Mouse (Mus musculus) CH12.LX (cell line): ENCODE results near the gene Lmna. TPM values are rescaled to one million over a fixed set of nuclear protein-coding genes. Genes with fewer than 3 reads are reported as not detected.

Experiments
- DNase-seq: peaks from one replicate; pipeline ENCODE4 v3.0.0-alpha.2; 2013; ENCODE audit errors: extremely low read depth
- H3K27ac ChIP-seq: 2 replicates; pipeline ENCODE4 v1.5.1; 2012; ENCODE audit warnings: low read depth, mild to moderate bottlenecking, control low read depth, moderate library complexity; ENCODE audit not compliant: insufficient read depth
- H3K27me3 ChIP-seq: replicated peaks from 2 replicates; pipeline ENCODE3; 2012; ENCODE audit warnings: inconsistent platforms
- H3K36me3 ChIP-seq, 2 experiments: replicated peaks in 1 of 2; 2 replicates each; pipeline versions ENCODE3 to v1.6.1; 2012; ENCODE audit warnings: inconsistent platforms in 1 of 2, low read length in 1 of 2, mild to moderate bottlenecking in 1 of 2, mixed read lengths in 1 of 2, moderate library complexity in 1 of 2; ENCODE audit not compliant: control insufficient read depth in 1 of 2, insufficient read depth in 1 of 2
- H3K4me1 ChIP-seq, 2 experiments: 2 replicates each; pipeline ENCODE4 v1.6.1; 2012; ENCODE audit warnings: inconsistent platforms in 1 of 2, moderate library complexity in 1 of 2; ENCODE audit not compliant: insufficient read depth in 2 of 2, control insufficient read depth in 1 of 2
- H3K4me2 ChIP-seq: 2 replicates; pipeline ENCODE4 v1.6.1; 2012; ENCODE audit warnings: low read depth, mild to moderate bottlenecking, control low read depth; ENCODE audit not compliant: poor library complexity, insufficient read depth, severe bottlenecking
- H3K4me3 ChIP-seq, 3 experiments: fragments of 150-350 bp in 1 of 3; sonication (generic) in 1 of 3; replicated peaks in 1 of 3; 2 replicates each; pipeline versions ENCODE3 to v1.5.1; 2011 to 2012; ENCODE audit warnings: low read depth in 2 of 3, low read length in 2 of 3, mild to moderate bottlenecking in 2 of 3, moderate library complexity in 2 of 3, control low read depth in 1 of 3, improper control_type of control experiment in 1 of 3, inconsistent platforms in 1 of 3, mixed read lengths in 1 of 3; ENCODE audit not compliant: poor library complexity in 1 of 3
- H3K79me2 ChIP-seq: replicated peaks from 2 replicates; pipeline ENCODE4 v1.6.1; 2012; ENCODE audit warnings: mild to moderate bottlenecking, moderate library complexity; ENCODE audit not compliant: control insufficient read depth, poor library complexity, insufficient read depth, severe bottlenecking; ENCODE audit errors: extremely low read depth
- H3K9ac ChIP-seq: 2 replicates; pipeline ENCODE4 v1.6.1; 2012; ENCODE audit warnings: low read depth, mild to moderate bottlenecking, control low read depth, moderate library complexity; ENCODE audit not compliant: insufficient read depth
- H3K9me3 ChIP-seq: replicated peaks from 2 replicates; pipeline ENCODE3; 2012; ENCODE audit warnings: low read length, inconsistent platforms, mixed read lengths
- CHD2 ChIP-seq: IDR thresholded peaks from 2 replicates; pipeline ENCODE4 v1.6.1; 2011; ENCODE audit warnings: low read length, improper control_type of control experiment
- CTCF ChIP-seq, 2 experiments: IDR thresholded peaks in 1 of 2; conservative IDR thresholded peaks in 1 of 2; 2 replicates each; pipeline ENCODE4 v1.5.1; 2011 to 2012; ENCODE audit warnings: low read depth in 2 of 2, low read length in 2 of 2, improper control_type of control experiment in 1 of 2, inconsistent platforms in 1 of 2, mild to moderate bottlenecking in 1 of 2, moderate library complexity in 1 of 2
- E2F4 ChIP-seq: IDR thresholded peaks from 2 replicates; pipeline ENCODE4 v1.6.1; 2011; ENCODE audit warnings: low read depth, low read length, improper control_type of control experiment; ENCODE audit not compliant: insufficient replicate concordance
- ETS1 ChIP-seq: conservative IDR thresholded peaks from 2 replicates; pipeline ENCODE4 v1.6.1; 2012; ENCODE audit warnings: low read depth, mild to moderate bottlenecking, inconsistent platforms, low read length, improper control_type of control experiment, moderate library complexity
- IRF4 ChIP-seq: IDR thresholded peaks from 2 replicates; pipeline ENCODE4 v1.6.1; 2014; ENCODE audit warnings: low read depth, mild to moderate bottlenecking, inconsistent platforms, low read length, improper control_type of control experiment
- JUN ChIP-seq: IDR thresholded peaks from 2 replicates; pipeline ENCODE4 v1.6.1; 2011; ENCODE audit warnings: low read depth, mild to moderate bottlenecking, low read length, improper control_type of control experiment, moderate library complexity; ENCODE audit not compliant: insufficient read depth
- MYC ChIP-seq: IDR thresholded peaks from 2 replicates; pipeline ENCODE4 v1.6.1; 2011; ENCODE audit warnings: low read depth, mild to moderate bottlenecking, improper control_type of control experiment, low read length
- NELFE ChIP-seq: IDR thresholded peaks from 2 replicates; pipeline ENCODE4 v1.6.1; 2011; ENCODE audit warnings: low read depth, low read length, improper control_type of control experiment
- NRF1 ChIP-seq: IDR thresholded peaks from 2 replicates; pipeline ENCODE4 v1.6.1; 2014; ENCODE audit warnings: low read depth, mild to moderate bottlenecking, inconsistent platforms, low read length, improper control_type of control experiment, moderate library complexity
- RAD21 ChIP-seq: IDR thresholded peaks from 2 replicates; pipeline ENCODE4 v1.6.1; 2011; ENCODE audit warnings: low read depth, mild to moderate bottlenecking, low read length, improper control_type of control experiment, moderate library complexity
- SIN3A ChIP-seq: IDR thresholded peaks from 2 replicates; pipeline ENCODE4 v1.6.1; 2012; ENCODE audit warnings: low read length, improper control_type of control experiment, inconsistent platforms
- SMC3 ChIP-seq: IDR thresholded peaks from 2 replicates; pipeline ENCODE4 v1.6.1; 2011; ENCODE audit warnings: low read depth, low read length, improper control_type of control experiment
- TBP ChIP-seq: conservative IDR thresholded peaks from 2 replicates; pipeline ENCODE4 v1.6.1; 2011; ENCODE audit warnings: low read depth, low read length, improper control_type of control experiment
- TCF12 ChIP-seq: IDR thresholded peaks from 2 replicates; pipeline ENCODE4 v1.6.1; 2014; ENCODE audit warnings: low read depth, mild to moderate bottlenecking, inconsistent platforms, low read length, improper control_type of control experiment
- UBTF ChIP-seq: IDR thresholded peaks from 2 replicates; pipeline ENCODE4 v1.6.1; 2012; ENCODE audit warnings: low read depth, mild to moderate bottlenecking, inconsistent platforms, low read length, improper control_type of control experiment, moderate library complexity
- USF1 ChIP-seq: IDR thresholded peaks from 2 replicates; pipeline ENCODE4 v1.6.1; 2014; ENCODE audit warnings: low read depth, mild to moderate bottlenecking, inconsistent platforms, low read length, improper control_type of control experiment
- ZC3H11A ChIP-seq: IDR thresholded peaks from 2 replicates; pipeline ENCODE4 v1.6.1; 2012; ENCODE audit warnings: low read depth, mild to moderate bottlenecking, inconsistent platforms, low read length, improper control_type of control experiment
- ZNF384 ChIP-seq: IDR thresholded peaks from 2 replicates; pipeline ENCODE4 v1.6.1; 2012; ENCODE audit warnings: low read depth, low read length, improper control_type of control experiment, inconsistent platforms
- dilution Hi-C: fragments of 300-500 bp; cut with MboI; formaldehyde crosslinking; loops from 2 replicates; pipeline ENCODE4 v1.14.3; 2020; ENCODE audit warnings: low sequenced_read_pairs; ENCODE audit not compliant: extremely low pct_unique_long_range_greater_than_20kb, extremely low pct_ligation_motif_present
- in situ Hi-C: fragments of 300-500 bp; cut with MboI; formaldehyde crosslinking; loops from 3 replicates; pipeline ENCODE4 v1.14.3; 2019; ENCODE audit warnings: low sequenced_read_pairs, low pct_ligation_motif_present, low pct_unique_long_range_greater_than_20kb, mixed read lengths
- polyA plus RNA-seq: library from polyadenylated mRNA; unstranded; fragments of >175 nt; gene quantifications from 2 replicates; pipeline ENCODE4 v1.2.1, GENCODE M21; 2012; ENCODE audit warnings: low read depth; ENCODE audit not compliant: insufficient read length
- total RNA-seq, 2 experiments: library from RNA; depleted of rRNA; stranded (reverse); fragments of 300-350 nt in 1 of 2; fragments of >200 nt in 1 of 2; gene quantifications; 2 replicates each; pipeline ENCODE4 v1.2.3; 2012 to 2014

The Lmna gene
- total and polyA plus RNA-seq, 3 experiments = 16.1 to 67.7 (median 17.2) TPM

GRCm38 (mm10) chr3:88476403-88476802, 33.4 kb downstream of the Lmna start:
- Histone ChIP-seq H3K4me3 (no peak overlapping the region), H3K9me3 (no peaks in the 10 kb centered on the region), H3K4me2 (no peak overlapping the region), H3K27me3 (peaks cover 12% of the 10 kb centered on the region), H3K27ac (no peak overlapping the region), H3K9ac (no peak overlapping the region), H3K36me3 (peaks cover 0 to 1% of the 10 kb centered on the region in 2 experiments), H3K4me1 (0 out of 4 replicates have a peak, but pooled peaks cover 0 to 2% of the 10 kb centered on the region in 2 experiments), H3K79me2 (no peaks in the 10 kb centered on the region)
- in situ Hi-C loops (no loop called here), dilution Hi-C loops (no loop called here)
- TF ChIP-seq RAD21 (peak; percentile 50), USF1 (no peak), SMC3 (peak; percentile 32), CTCF (conservative IDR thresholded peaks at IDR 0.05 in 1 of 2, IDR thresholded peaks at IDR 0.05 in 1 of 2; ENCODE audit: low read depth in 2 of 2, low read length in 2 of 2) (peak in 1 of 2 experiments; percentile 59; a peak in 2 of 4 replicates), NRF1 (no peak)
- no peak for DNase-seq

- Histone ChIP-seq H3K27me3 (peaks cover 6% of the 10 kb centered on the region), H3K27ac (no peak overlapping the region), H3K9ac (no peak overlapping the region), H3K4me2 (no peak overlapping the region), H3K79me2 (no peaks in the 10 kb centered on the region), H3K4me3 (no peak overlapping the region), H3K9me3 (peaks cover 5% of the 10 kb centered on the region), H3K36me3 (no peaks in the 10 kb centered on the region), H3K4me1 (peaks cover 0 to 2% of the 10 kb centered on the region in 2 experiments; a peak in 1 of 4 replicates)
- dilution Hi-C loops = no loop called here
- in situ Hi-C loops = no loop called here
- DNase-seq = no peak
- TF ChIP-seq ZNF384 = no peak
- no peak for TF ChIP-seq ETS1
Measured at GRCm38 (mm10) chr3:88473571-88473970, 36.2 kb downstream of the Lmna start.

GRCm38 (mm10) chr3:88473020-88473419, 36.7 kb downstream of the Lmna start:
- no peak overlapping the region for H3K27ac ChIP-seq
- no peak overlapping the region for H3K4me2 ChIP-seq
- TF ChIP-seq MYC (no peak), NRF1 (no peak), IRF4 (no peak), SIN3A (no peak), SMC3 (no peak), E2F4 (no peak), TCF12 (no peak), ZNF384 (no peak), RAD21 (no peak), CHD2 (no peak), ZC3H11A (no peak), JUN (no peak), TBP (no peak), UBTF (no peak), CTCF (conservative IDR thresholded peaks at IDR 0.05 in 1 of 2, IDR thresholded peaks at IDR 0.05 in 1 of 2; ENCODE audit: low read depth in 2 of 2, low read length in 2 of 2) (no peak), NELFE (no peak)
- no peak for DNase-seq
- no peaks in the 10 kb centered on the region for H3K79me2 ChIP-seq
- no peak overlapping the region for H3K9ac ChIP-seq
- no peaks in the 10 kb centered on the region for H3K36me3 ChIP-seq
- in situ Hi-C loops = no loop called here
- dilution Hi-C loops = no loop called here
- peaks cover 5% of the 10 kb centered on the region for H3K9me3 ChIP-seq
- H3K4me3 ChIP-seq = no peak overlapping the region
- H3K4me1 ChIP-seq = peaks cover 0 to 2% of the 10 kb centered on the region in 2 experiments; a peak in 1 of 4 replicates
- H3K27me3 ChIP-seq = peaks cover 5% of the 10 kb centered on the region
